Mouse (Mus musculus) frontal cortex, postnatal 10 days (tissue): ENCODE results near the gene B4galnt1.

Source experiments
- DNase-seq, 2 experiments: peaks; one replicate each; pipeline ENCODE4 v3.0.0; 2022; ENCODE audit warnings: low spot score in 2 of 2, mixed read lengths in 1 of 2

The B4galnt1 gene

DNA sequence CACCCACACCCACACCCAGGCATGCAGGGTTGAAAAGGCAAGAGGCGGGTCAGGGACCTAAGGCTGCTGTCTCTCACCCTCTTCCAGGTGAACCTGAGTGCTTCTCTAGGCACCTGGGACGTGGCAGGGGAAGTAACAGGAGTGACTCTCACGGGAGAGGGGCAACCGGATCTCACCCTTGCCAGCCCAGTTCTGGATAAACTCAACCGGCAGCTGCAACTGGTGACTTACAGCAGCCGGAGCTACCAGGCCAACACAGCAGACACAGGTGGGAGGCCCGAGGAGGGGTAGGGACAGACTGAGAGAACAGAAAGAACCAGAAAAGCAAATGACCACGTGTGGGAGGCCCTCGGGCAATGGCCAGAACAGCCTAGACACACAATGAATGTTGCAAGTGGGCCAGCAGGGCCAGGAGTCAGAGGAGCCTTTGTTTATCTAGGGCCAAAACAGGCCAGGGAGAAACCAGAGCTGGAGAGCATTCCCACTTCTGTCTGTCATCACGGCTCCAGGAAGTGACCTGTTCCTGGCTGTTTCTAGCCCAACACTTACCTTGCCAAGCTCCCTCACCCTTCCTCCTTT lies 2.7 kb downstream of the B4galnt1 start:
- peak in 1 of 2 experiments; percentile 7 for DNase-seq

DNA sequence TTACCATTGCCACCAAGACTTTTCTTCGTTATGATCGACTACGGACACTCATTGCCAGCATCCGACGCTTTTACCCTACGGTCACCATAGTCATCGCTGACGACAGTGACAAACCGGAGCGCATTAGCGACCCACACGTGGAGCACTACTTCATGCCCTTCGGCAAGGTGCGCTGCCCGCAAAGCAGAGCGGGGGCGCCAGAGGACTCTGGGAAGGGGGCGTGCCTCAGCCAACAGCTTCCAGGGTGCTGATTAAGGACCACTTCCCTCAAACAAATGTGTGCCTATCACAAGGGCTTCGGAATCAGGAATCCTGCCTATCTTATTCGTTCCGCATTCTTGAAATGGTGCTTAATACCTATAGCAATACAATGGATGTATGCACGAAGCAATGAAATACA lies 5.0 kb downstream of the B4galnt1 start:
- DNase-seq = no peak

DNA sequence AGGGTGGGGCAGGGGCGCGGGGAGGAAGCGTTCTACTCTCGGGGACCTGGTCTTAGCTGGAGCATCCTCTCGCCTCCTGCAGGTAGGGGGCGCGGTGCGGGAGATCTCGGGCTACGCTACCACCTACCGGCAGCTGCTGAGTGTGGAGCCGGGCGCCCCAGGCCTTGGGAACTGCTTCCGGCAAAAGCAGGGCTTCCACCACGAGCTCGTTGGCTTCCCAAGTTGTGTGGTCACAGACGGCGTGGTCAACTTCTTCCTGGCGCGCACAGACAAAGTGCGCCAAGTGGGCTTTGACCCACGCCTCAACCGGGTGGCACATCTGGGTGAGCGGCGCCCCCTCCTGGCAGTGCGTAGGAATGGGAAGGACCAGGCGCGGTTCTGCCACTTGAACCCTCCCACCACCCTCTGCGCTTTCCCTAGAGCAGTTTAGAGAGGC lies 5.8 kb downstream of the B4galnt1 start:
- peak in 1 of 2 experiments; percentile 62 for DNase-seq

DNA sequence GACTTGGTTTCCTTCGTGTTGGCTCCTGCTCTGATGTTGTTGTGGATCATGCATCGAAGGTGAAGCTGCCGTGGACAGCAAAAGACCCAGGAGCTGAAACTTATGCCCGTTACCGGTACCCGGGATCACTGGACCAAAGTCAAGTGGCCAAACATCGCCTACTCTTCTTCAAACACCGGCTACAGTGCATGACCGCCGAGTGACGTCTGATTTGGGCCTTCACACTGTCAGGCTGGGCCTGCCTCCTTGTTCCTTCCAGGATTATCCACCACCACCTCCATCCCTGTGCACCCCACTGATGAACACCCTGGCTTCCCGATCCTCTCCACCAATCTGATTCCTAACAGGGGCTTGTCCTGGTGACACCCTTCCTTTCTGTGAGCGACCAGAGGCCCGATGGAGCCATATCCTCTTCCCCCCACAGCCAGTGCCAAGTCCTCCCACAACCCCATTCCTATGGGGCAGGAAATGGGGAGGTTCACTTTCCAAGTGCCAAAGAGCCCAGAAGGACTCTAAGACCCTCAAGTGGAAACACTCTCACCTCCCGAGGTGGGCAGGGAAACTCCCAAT lies 6.7 kb downstream of the B4galnt1 start:
- DNase-seq = no peak

DNA sequence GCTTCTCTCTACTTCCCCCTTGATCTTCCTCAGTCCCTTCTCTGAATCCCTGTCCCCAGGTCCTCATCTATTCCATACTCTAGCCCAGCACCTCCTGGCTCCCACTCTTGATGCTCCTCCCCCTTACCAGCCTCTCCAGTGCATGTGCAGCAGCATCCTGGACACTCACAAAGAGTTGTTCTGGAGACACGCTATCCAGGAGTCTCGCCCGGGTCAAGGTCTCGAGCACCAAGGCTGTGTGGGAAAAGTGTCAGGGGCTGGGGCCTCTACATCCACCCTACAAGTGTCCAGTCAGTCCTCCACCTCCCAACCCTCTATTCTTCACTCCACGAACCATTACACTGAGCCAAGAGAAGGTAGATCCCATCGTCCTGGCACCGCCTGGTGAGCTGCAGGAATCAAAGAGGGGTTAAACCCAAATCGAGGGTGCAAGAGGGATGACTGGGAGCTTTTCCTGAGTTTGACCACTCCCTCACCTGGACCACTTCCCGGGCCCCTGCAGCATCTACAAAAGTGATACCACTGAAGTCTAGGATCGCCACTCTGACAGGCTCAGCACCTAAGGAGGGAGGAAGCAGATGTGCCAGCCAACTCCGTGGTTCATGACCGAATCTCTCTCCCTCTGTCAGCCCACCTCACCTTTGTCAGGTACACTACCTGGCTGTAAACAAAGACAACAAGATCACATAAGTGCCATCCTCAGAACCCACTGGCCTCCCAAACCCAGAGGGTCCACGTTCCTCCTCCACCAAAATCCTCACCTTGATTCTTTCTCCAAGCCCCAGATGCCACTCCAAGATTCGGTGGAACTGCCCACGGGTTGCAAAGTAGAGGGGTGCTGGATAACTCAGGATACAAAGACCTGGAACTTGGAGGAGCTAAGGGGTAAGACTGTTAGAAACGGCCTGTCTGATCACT lies 8.4 kb downstream of the B4galnt1 start:
- DNase-seq = peak in 1 of 2 experiments; percentile 9

DNA sequence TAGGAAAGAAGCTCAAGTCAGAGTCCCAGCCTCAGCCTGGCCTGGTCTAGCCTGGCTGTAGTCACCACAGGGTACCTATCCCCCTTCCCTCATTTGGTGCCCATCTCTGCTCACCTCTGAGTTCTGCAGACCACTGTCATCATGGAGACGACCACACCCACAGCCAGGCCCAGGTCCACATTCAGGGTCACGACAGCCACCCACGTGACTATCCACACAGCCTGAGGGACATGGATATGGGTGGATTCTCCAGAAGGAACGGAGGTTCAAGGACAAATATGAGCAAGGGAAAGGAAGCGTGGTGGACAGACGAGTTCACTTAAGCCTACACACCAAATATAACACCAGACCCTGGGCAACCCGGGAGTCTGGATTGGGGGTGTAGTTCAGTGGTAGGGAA lies 9.1 kb downstream of the B4galnt1 start:
- DNase-seq = no peak

DNA sequence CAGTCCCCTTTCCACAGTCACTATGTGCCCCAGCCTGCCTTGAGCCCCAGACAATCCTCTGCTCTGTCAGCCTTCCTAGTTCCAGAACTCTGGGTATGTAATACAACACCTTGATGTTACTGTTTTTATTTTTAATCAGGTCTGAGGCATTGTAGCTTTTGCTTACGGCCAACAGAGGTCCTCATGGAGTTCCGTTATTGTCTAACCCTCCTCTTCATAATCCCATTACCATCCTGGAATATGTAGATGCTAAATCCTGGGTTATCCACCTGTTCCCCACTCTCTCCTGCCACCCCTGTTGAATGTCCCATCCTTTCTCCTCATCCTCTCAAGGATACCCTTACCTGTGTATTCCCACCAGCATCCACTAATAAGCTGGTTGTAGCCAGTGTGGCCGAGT lies 11.2 kb downstream of the B4galnt1 start:
- no peak for DNase-seq

DNA sequence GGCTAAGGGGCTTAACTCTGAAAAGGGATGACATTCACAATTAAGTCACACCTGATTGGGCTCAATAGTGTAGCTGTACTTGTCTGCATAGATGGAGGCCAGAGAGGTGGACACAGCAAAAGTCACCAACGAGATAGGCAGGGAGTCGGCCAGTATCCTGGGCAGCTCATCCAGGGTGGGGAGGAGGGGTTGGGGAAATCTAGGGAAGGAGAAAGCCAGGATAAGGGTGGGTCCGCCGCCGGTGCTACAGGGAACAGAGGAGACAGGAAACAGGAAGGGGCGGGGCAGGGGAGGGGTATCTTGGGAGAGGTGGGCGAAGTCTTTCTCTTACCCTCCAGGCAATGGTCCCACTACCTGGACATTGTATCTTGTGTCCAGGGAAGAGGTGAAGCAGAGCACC lies 11.7 kb downstream of the B4galnt1 start:
- DNase-seq = no peak

DNA sequence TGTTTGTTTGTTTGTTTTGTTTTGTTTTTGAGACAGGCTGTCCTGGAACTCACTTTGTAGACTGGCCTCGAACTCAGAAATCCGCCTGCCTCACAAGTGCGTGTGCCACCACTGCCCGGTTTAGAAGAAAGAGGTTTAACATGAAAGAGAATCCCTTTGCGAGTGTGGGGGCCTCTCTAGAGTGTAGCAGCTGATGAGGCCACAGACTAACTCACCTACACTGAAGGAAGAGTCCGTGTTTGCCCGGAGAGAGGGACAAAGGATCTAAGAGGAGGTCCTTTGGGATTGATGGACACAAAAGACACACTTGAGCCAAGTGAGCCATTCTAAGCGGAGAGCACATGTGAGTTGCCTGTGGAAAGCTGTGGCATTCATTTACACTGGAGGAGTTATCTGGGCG lies 12.2 kb downstream of the B4galnt1 start:
- DNase-seq = no peak

DNA sequence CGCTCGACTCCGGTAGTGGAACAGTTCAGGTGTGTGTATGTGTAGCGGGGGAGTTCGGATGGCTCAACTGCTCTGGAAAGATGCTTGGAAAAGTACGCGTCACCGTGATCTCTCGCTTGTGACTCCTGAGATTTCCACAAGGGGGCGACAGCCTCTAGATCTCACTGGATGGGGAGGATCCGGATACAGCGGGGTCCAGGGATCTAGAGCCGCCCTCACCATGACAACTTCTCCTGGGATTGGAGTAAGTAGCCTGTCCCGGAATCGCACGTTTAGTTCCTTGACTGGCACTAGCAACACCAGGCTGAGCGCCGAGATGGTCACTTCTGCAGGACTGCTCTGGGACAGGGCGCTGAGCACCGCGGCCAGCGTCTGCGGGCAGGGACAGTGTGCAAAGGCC lies 12.7 kb downstream of the B4galnt1 start:
- DNase-seq = peak; percentile 34 to 69

DNA sequence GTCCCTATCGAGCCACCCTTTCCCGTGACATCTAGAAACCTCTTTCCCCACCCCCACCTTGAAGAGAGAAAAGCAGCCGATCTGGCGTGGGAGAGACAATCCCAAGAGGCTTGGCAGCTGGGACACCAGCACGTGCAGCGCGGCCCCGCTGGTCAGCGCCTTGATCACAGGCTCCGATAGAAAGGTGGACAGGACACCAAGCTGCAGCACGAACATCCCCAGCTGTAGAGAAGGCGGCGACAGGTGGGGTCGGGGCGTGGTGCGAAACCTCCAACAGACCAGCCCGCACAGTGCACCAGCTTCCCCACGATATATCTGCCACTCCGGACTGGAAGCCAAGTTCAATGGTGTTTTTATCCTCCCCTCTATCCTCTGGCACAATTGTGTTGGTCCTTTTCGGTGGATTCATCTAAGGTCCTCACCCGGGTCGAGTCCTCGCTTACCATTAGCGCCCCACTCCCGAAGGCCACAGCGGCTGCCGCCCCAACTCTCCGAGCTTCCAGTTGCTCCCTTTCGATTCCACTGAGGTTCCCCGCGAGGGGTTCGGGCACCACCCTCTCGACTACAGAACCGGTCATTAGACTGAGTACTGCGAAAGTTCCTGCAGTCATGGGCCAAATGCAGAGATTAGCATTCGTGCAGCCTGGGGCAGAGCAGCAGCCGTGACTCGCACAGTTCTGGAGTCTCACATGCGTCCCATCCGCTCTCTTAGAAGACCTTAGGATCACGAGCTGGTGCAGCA lies 13.4 kb downstream of the B4galnt1 start:
- DNase-seq = no peak

DNA sequence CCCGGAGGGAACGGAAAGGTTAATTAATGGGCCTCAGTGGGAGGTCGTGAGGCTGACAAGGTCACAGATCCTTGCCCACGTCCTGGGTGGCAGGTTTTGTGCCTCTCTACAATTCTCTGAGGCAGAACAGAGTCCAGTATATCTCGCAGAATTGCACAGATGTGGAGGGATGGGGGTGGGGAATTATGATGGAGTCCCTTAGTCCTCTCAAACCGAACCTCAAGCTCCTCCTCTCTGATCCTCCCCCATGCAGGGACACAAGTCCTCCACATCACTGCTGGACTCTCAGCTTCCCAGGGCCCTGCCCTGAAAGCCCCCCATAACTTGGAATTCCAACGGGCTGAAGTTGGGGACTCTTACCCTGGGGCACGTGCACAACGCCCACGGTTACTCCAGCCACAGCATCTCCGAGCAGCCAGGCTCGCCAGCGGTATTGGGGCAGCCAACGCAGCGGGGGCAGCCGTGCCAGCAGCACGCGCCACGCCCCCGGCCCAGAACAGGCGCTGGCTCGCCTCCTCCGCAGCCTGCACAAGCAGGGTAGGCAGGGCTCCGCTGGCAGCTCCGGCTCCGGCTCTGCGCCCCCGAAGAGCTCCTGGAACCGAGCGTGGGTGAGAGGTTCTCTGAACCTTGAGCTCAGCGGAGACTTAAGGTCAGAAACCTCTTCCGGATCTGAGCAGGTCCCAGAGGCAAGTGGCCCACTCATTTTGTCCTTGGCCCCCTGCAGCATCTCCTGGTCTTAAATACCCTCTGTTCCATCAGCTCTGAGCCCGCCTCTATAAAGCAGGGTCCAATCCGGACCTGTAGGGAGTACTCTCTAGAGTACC lies 15.1 kb downstream of the B4galnt1 start, which contains the start of gene Slc26a10:
Gene Slc26a10, minus strand, starts transcription at position 775 of the 824 bp plus-strand sequence.
- DNase-seq = peak in 1 of 2 experiments; percentile 26

DNA sequence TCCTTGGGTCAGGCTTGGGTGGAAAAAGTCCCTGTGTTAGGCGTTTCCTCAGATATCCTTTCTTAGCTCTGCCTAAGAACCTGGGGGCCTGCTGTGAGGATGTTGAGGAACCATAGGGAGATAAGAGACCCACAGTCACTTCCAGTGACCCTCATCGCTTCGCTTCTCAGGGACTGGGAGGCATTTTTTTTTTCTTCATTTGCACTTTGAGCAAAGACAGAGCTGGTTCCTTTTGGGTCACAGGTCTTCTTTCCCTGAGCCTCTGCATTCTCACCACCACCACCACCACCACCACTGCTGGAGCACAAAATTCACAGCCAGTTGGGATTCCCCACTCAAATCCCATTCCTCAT lies 15.6 kb downstream of the B4galnt1 start:
- no peak for DNase-seq

DNA sequence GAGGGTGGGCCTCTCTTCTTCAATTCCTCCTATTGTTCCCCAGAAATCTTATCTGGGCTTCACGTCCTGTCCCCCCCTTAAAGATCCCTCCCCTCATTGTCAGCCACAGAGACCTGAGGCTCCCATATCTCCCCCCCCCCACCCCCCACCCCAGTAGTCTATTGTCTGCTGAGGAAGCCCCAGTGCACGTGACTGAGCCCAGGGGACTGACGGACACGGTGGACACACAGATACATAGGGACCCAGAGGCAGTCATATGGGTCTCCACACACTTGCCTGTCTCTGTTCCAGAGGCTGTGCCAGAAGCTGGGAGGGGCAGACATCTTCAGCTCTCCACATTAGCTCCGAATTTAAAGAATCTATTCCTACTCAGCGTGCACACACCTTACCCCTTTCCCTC lies 16.5 kb downstream of the B4galnt1 start:
- no peak for DNase-seq

DNA sequence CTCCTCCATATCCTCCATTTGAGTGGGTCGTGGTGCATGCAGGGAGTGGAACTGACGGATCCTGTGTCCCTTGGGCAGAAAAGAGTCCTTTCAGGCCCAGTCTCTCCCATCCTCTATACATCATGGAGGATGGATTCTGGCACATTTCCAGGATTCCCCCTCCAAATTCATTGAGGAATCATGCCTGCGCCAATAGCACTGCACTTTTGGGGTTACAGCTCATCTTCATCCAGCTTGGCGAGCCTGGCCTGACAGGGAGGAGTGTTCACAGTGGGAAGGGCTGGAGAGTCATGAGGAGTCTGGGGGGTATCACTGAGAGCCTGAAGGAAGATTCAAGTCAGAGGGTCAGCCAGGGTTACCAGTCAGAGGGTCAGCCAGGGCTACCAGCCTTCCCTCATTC lies 17.6 kb downstream of the B4galnt1 start:
- no peak for DNase-seq

DNA sequence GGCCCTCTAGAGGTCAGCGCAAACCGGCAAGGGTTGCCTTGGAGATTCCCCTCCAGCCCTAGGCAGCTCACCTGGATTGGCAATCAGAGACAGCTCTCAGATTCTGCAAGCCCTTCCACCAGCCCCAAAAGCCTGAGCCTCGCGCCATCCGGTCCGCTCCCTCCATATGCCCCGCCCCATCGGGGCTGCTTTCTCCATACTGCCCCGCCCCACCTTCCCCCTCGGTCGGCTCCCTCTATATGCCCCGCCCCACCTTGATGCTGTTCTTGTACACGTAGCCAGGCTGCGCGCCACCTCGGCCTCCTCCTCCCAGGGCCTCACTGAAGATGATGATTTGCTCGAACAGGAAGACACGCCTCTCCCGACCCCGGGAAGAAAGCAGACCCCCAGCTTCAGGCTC lies 18.7 kb downstream of the B4galnt1 start:
- no peak for DNase-seq

DNA sequence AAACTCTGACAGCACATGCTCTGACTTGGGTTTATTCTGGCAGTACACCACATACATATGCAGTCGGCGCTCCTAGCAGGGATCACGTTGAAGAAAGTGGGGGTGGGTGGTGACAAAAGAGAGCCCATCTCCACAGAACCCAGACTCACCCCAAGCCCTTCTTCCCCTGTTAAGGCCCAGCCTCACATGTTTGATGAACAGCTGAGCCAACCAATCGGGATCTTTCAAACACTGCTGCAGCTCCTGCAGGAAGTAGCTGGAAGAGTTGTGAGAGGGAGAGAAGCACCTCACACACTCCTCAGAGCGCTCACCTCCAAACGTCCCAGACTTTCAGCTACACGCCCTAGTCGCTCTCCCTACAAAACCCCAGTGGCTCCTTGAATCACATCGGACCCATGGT lies 20.1 kb downstream of the B4galnt1 start:
- DNase-seq = no peak

DNA sequence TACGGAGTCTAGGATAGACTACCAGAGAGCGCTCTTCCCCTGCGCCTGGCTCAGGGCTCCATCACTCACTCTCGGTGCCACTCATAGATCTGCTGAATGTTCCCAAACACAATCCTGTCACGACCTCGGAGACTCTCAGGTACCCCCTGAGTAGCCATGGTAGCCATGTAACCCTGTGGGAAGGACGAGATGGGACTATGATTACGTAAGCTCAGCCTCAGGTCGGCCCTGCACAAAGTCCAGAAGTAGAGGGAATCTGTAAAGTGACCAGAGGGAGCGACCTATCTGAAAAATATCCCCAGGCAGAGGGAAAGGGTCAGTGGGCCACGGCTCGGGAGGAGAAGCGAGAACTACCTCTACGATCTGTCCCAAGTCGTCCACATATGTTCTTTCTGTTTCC lies 20.5 kb downstream of the B4galnt1 start:
- no peak for DNase-seq

DNA sequence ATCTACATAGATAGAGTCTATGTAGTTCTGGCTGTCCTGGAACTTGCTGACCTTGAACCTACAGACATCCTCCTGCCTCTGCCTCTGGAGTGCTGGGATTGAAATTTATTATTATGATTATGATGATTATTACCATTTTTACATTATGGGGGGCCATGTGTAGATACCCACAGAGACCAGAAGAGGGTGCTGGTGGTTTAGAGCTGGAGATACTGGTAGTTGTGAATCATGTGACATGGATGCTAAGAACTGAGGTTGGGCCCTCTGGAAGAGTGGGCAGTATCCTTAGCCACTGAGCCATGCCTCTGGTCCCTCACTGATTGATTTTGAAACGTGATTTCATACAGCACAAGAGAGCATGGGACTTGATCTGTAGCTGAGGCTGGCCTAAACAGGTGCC lies 21.4 kb downstream of the B4galnt1 start:
- DNase-seq = no peak

DNA sequence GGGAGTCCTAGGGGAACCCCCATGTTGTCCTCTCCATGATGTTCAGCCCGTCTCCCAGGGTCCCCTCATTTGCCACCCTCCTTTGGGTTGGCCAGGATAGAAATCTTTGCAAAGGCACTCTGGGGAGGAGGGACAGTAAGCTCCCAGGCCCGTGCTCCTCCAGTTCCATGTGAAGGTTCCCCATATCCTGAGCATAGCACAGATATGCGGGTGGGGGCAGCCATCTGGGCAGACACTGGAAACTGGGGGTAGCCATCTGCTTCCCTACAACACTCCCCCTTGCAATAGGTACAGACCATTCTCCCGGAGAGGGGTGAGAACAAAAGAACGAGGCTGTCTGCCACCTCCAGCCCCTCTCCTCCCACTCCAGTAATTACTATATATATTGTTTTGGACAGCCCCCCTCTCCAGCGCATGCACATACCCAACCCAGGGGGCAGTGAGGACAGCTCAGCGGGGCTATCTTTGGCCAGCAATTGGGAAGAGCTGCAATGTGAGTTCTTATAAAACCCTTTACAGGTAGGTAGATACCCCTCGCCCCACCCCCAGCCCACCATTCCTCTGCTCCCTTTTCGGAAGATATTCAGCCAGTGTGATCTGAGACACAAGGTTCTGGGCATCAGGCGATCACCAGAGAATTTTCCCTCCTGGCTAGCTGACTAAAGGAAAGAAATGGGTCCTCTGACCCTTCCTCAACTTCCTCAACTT lies 22.5 kb downstream of the B4galnt1 start:
- DNase-seq = no peak

DNA sequence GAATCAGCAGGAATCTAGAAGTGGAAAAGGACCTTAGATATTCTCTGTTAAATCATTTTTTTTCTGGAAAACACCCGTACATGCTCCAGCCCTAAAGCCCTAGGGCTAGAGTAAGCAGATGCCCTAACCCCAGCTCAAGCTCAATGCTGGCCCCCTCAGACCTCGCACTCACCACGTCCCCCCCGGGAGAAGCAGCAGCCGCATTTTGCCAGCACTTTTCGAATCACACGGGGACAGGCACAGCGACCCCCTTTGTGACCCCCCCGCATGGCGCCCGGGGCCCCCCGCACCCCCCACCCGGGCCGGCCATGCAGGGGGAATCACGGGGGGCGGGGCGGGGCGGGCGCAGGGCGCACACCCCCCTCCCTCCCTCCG lies 23.0 kb downstream of the B4galnt1 start:
- no peak for DNase-seq
